Mouse (Mus musculus) forebrain, embryonic 14.5 days (tissue): Measurements from ENCODE around the gene Ccdc181. TPM values are rescaled to one million over a fixed set of nuclear protein-coding genes. Genes with fewer than 3 reads are reported as not detected.
A peak's percentile ranks its signal among the peaks of the same experiment; 100 is the strongest.

Source experiments
- ATAC-seq: fragments of 200-750 bp; cut with Nextera tagmentation; 2 replicates; pipeline ENCODE4 v1.8.0; 2017; ENCODE audit warnings: mild to moderate bottlenecking, moderate library complexity
- DNase-seq: peaks from one replicate; pipeline ENCODE4 v3.0.0-alpha.2; 2015; ENCODE audit warnings: low spot score
- H3K27ac ChIP-seq: fragments of 300-500 bp; sonication (generic); 2 replicates; pipeline ENCODE4 v1.5.1; 2014; ENCODE audit warnings: low read depth, mild to moderate bottlenecking, control low read depth, low read length, moderate library complexity
- H3K27me3 ChIP-seq: fragments of 300-500 bp; sonication (generic); replicated peaks from 2 replicates; pipeline ENCODE4 v1.6.1; 2014; ENCODE audit warnings: low read length, control low read depth, mixed read lengths; ENCODE audit not compliant: control insufficient read depth, insufficient read depth
- H3K36me3 ChIP-seq: fragments of 300-500 bp; sonication (generic); 2 replicates; pipeline ENCODE4 v1.6.1; 2014; ENCODE audit warnings: low read length, control low read depth; ENCODE audit not compliant: control insufficient read depth, insufficient read depth
- H3K4me1 ChIP-seq: fragments of 300-500 bp; sonication (generic); 2 replicates; pipeline ENCODE4 v1.6.1; 2014; ENCODE audit warnings: antibody characterized with exemption, low read length, control low read depth; ENCODE audit not compliant: control insufficient read depth, insufficient read depth
- H3K4me2 ChIP-seq: fragments of 300-500 bp; sonication (generic); 2 replicates; pipeline ENCODE4 v1.6.1; 2014; ENCODE audit warnings: mild to moderate bottlenecking, control low read depth, low read length
- H3K4me3 ChIP-seq: fragments of 300-500 bp; sonication (generic); 2 replicates; pipeline ENCODE4 v1.5.1; 2014; ENCODE audit warnings: low read depth, low read length, control low read depth
- H3K9ac ChIP-seq: fragments of 300-500 bp; sonication (generic); 2 replicates; pipeline ENCODE4 v1.6.1; 2014; ENCODE audit warnings: mild to moderate bottlenecking, low read length, control low read depth, moderate library complexity
- H3K9me3 ChIP-seq: fragments of 300-500 bp; sonication (generic); replicated peaks from 2 replicates; pipeline ENCODE4 v1.6.1; 2016; ENCODE audit warnings: low read length, control low read depth, mixed read lengths; ENCODE audit not compliant: control insufficient read depth
- whole genome bisulfite sequencing: fragments of 180-500 bp; shearing (Covaris S2); extraction: QIAGEN DNeasy Blood & Tissue Kit; methylation state at CpG from one replicate; pipeline ENCODE4 v1.1.7; 2014; 5-methylcytosine and 5-hydroxymethylcytosine counted together
- polyA plus RNA-seq: library from polyadenylated mRNA; unstranded; fragments of >200 nt; fragmentation: Nextera tagmentation; extraction: Ambion mirVana; gene quantifications from 2 replicates; pipeline ENCODE4 v1.2.1, GENCODE M21; 2014

Ccdc181 gene
- polyA plus RNA-seq, 1 experiment from 2014 or later, result 20.8 TPM

- Histone ChIP-seq H3K4me2 (no peak overlapping the region), H3K27me3 (no peaks in the 10 kb centered on the region), H3K4me3 (no peak overlapping the region), H3K9me3 (no peaks in the 10 kb centered on the region), H3K9ac (no peak overlapping the region), H3K4me1 (no peaks in the 10 kb centered on the region), H3K36me3 (0 out of 2 replicates have a peak, but pooled peaks cover 2% of the 10 kb centered on the region), H3K27ac (no peak overlapping the region)
- no peak for ATAC-seq
- WGBS, result 89% methylated on average over 14 of the region's 14 CpGs
- DNase-seq, result no peak
Measured at GRCm38 (mm10) chr1:164319542-164320140, 44.3 kb downstream of the Ccdc181 start.

GRCm38 (mm10) chr1:164320731-164321130 lies 45.3 kb downstream of the Ccdc181 start:
- DNase-seq (peak; percentile 64), ATAC-seq (peak; percentile 18; the same call in 1 of the 2 replicates)
- H3K27ac ChIP-seq, result 0 out of 2 replicates have a peak overlapping the region, but pooled peaks have one; percentile 40
- H3K4me3 ChIP-seq, result no peak overlapping the region
- H3K4me2 ChIP-seq, result no peak overlapping the region
- 54% methylated on average over 5 of the region's 5 CpGs for WGBS
- no peaks in the 10 kb centered on the region for H3K27me3 ChIP-seq
- no peaks in the 10 kb centered on the region for H3K4me1 ChIP-seq
- H3K9me3 ChIP-seq, result no peaks in the 10 kb centered on the region
- H3K36me3 ChIP-seq, result 0 out of 2 replicates have a peak, but pooled peaks cover 2% of the 10 kb centered on the region
- no peak overlapping the region for H3K9ac ChIP-seq

- no peaks in the 10 kb centered on the region for H3K4me1 ChIP-seq
- DNase-seq (no peak), ATAC-seq (no peak)
- H3K9ac ChIP-seq, result no peak overlapping the region
- 70% methylated on average over 10 of the region's 10 CpGs for WGBS
- H3K4me2 ChIP-seq, result no peak overlapping the region
- H3K27me3 ChIP-seq, result no peaks in the 10 kb centered on the region
- H3K27ac ChIP-seq, result peak overlapping the region; percentile 40; the same call in 1 of the 2 replicates
- no peaks in the 10 kb centered on the region for H3K9me3 ChIP-seq
- H3K4me3 ChIP-seq, result no peak overlapping the region
- H3K36me3 ChIP-seq, result 0 out of 2 replicates have a peak, but pooled peaks cover 2% of the 10 kb centered on the region
Measured at GRCm38 (mm10) chr1:164321408-164321807, 46.0 kb downstream of the Ccdc181 start.

- Histone ChIP-seq H3K36me3 (0 out of 2 replicates have a peak, but pooled peaks cover 2% of the 10 kb centered on the region), H3K27me3 (no peaks in the 10 kb centered on the region), H3K27ac (no peak overlapping the region), H3K9me3 (no peaks in the 10 kb centered on the region), H3K4me2 (no peak overlapping the region), H3K9ac (no peak overlapping the region), H3K4me3 (no peak overlapping the region), H3K4me1 (no peaks in the 10 kb centered on the region)
- ATAC-seq (no peak), DNase-seq (no peak)
- WGBS, result 84% methylated on average over 8 of the region's 8 CpGs
Measured at GRCm38 (mm10) chr1:164322987-164323650, 47.7 kb downstream of the Ccdc181 start.

GRCm38 (mm10) chr1:164324221-164324620 lies 48.8 kb downstream of the Ccdc181 start:
- no peak for DNase-seq
- ATAC-seq, result no peak
- no peaks in the 10 kb centered on the region for H3K9me3 ChIP-seq
- 96% methylated on average over 4 of the region's 4 CpGs for WGBS
- no peak overlapping the region for H3K4me2 ChIP-seq
- no peak overlapping the region for H3K4me3 ChIP-seq
- no peaks in the 10 kb centered on the region for H3K27me3 ChIP-seq
- H3K4me1 ChIP-seq, result no peaks in the 10 kb centered on the region
- no peak overlapping the region for H3K27ac ChIP-seq
- no peak overlapping the region for H3K9ac ChIP-seq
- 0 out of 2 replicates have a peak, but pooled peaks cover under 1% of the 10 kb centered on the region for H3K36me3 ChIP-seq

GRCm38 (mm10) chr1:164324878-164325277 lies 49.5 kb downstream of the Ccdc181 start:
- ATAC-seq, result no peak
- Histone ChIP-seq H3K4me3 (no peak overlapping the region), H3K9ac (no peak overlapping the region), H3K36me3 (0 out of 2 replicates have a peak, but pooled peaks cover 3% of the 10 kb centered on the region), H3K4me1 (no peaks in the 10 kb centered on the region), H3K27ac (no peak overlapping the region), H3K9me3 (no peaks in the 10 kb centered on the region), H3K27me3 (no peaks in the 10 kb centered on the region), H3K4me2 (no peak overlapping the region)
- 91% methylated on average over 2 of the region's 2 CpGs for WGBS
- no peak for DNase-seq

- Histone ChIP-seq H3K4me1 (no peaks in the 10 kb centered on the region), H3K4me2 (no peak overlapping the region), H3K4me3 (no peak overlapping the region), H3K9me3 (no peaks in the 10 kb centered on the region), H3K36me3 (peaks cover 7% of the 10 kb centered on the region; the same call in 1 of the 2 replicates), H3K9ac (no peak overlapping the region), H3K27me3 (no peaks in the 10 kb centered on the region), H3K27ac (no peak overlapping the region)
- peak; percentile 70; the same call in 1 of the 2 replicates for ATAC-seq
- WGBS, result 52% methylated on average over 6 of the region's 6 CpGs
- DNase-seq, result peak; percentile 50
Measured at GRCm38 (mm10) chr1:164326600-164327155, 51.3 kb downstream of the Ccdc181 start.

GRCm38 (mm10) chr1:164327764-164328163 lies 52.4 kb downstream of the Ccdc181 start:
- H3K4me2 ChIP-seq, result no peak overlapping the region
- H3K4me1 ChIP-seq, result no peaks in the 10 kb centered on the region
- H3K27ac ChIP-seq, result no peak overlapping the region
- no peak overlapping the region for H3K9ac ChIP-seq
- DNase-seq (no peak), ATAC-seq (no peak)
- no peak overlapping the region for H3K4me3 ChIP-seq
- peaks cover 7% of the 10 kb centered on the region; the same call in 1 of the 2 replicates for H3K36me3 ChIP-seq
- no peaks in the 10 kb centered on the region for H3K27me3 ChIP-seq
- WGBS, result 79% methylated on average over 7 of the region's 7 CpGs
- no peaks in the 10 kb centered on the region for H3K9me3 ChIP-seq

- Histone ChIP-seq H3K27ac (no peak overlapping the region), H3K27me3 (no peaks in the 10 kb centered on the region), H3K36me3 (peaks cover 16% of the 10 kb centered on the region; the same call in 1 of the 2 replicates), H3K4me1 (no peaks in the 10 kb centered on the region), H3K4me3 (no peak overlapping the region), H3K9ac (no peak overlapping the region), H3K4me2 (no peak overlapping the region), H3K9me3 (no peaks in the 10 kb centered on the region)
- WGBS, result 93% methylated on average over 11 of the region's 11 CpGs
- DNase-seq (no peak), ATAC-seq (no peak)
Measured at GRCm38 (mm10) chr1:164332559-164332958, 57.2 kb downstream of the Ccdc181 start.
